Comparison of ENCODE assay signal across 26 mouse cellular contexts in the genomic region with DNA sequence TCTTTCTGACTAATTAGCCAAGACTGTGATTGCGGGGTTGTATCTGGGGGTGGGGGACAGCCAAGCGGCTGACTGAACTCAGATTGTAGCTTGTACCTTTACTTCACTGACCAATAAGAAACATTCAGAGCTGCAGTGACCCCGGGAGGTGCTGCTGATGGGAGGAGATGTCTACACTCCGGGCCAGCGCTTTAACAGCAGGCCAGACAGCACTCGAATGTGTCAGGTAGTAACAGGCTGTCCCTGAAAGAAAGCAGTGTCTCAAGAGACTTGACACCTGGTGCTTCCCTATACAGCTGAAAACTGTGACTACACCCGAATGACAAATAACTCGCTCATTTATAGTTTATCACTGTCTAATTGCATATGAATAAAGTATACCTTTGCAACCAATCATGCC. TPM values are rescaled to one million over a fixed set of nuclear protein-coding genes. Genes with fewer than 3 reads are reported as not detected.
DNase-seq lines count a peak whose midpoint lies in the region; ATAC-seq lines count a peak whose summit lies in the region.
"Had no signal": no experiment of that assay in that cellular context is flagged by ENCODE, and none has a peak within 500 bp of the region (broad histone marks: within the 10 kb centered on the region; RNA-seq: fewer than 3 reads in every experiment).

No protein-coding gene starts in this region.

- no peaks in the 10 kb centered on the region for H3K27me3 ChIP-seq in heart, embryonic 11.5 days (ENCODE audit: control insufficient read depth, insufficient read depth, low read length)
- no peaks in the 10 kb centered on the region for H3K27me3 ChIP-seq in heart, embryonic 13.5 days (replicated peaks)
- H3K27me3 ChIP-seq in heart, embryonic 15.5 days = no peaks in the 10 kb centered on the region
- H3K27me3 ChIP-seq in forebrain, embryonic 13.5 days = no peaks in the 10 kb centered on the region
- H3K27me3 ChIP-seq: embryonic facial prominence, embryonic 12.5 days had no signal

- DNase-seq in heart, postnatal 36 days = no peak
- no peak for DNase-seq in heart, postnatal 14 days
- no peak for DNase-seq in heart, adult 18-20 months
- DNase-seq: adrenal gland, adult 8-10 months; adrenal gland, postnatal 14 days; adrenal gland, postnatal 36 days; cerebellum, adult 11-12 months; cerebellum, adult 2 months; cerebellum, adult 9-10 months; cerebellum, postnatal 25 days had no signal

- ATAC-seq in heart, embryonic 11.5 days (replicated peaks; ENCODE audit: insufficient number of reproducible peaks, low FRiP score, low TSS enrichment) = no peak
- ATAC-seq in heart, embryonic 13.5 days (ENCODE audit: extremely low read depth, insufficient number of reproducible peaks, low FRiP score, low TSS enrichment) = no peak
- ATAC-seq in heart, embryonic 15.5 days (replicated peaks; ENCODE audit: insufficient number of reproducible peaks, insufficient read depth, low FRiP score, low read depth) = 0 out of 2 replicates have a peak, but pooled peaks have one; percentile 50
- ATAC-seq in forebrain, embryonic 13.5 days = no peak
- ATAC-seq: activated CD4-positive, CD25-positive, alpha-beta regulatory T cell, adult 4 months; forebrain, embryonic 14.5 days; forebrain, embryonic 16.5 days had no signal

- 55% methylated on average over 8 of the region's 8 CpGs for whole genome bisulfite sequencing in heart, embryonic 11.5 days (ENCODE audit: insufficient replicate concordance)
- 35% methylated on average over 8 of the region's 8 CpGs for WGBS in heart, embryonic 13.5 days
- 40% methylated on average over 8 of the region's 8 CpGs for WGBS in heart, embryonic 15.5 days
- 70% methylated on average over 8 of the region's 8 CpGs for WGBS in forebrain, embryonic 13.5 days

- no peaks in the 10 kb centered on the region for H3K36me3 ChIP-seq in heart, embryonic 11.5 days (ENCODE audit: control insufficient read depth, insufficient read depth, low read length)
- H3K36me3 ChIP-seq in heart, embryonic 13.5 days = no peaks in the 10 kb centered on the region
- no peaks in the 10 kb centered on the region for H3K36me3 ChIP-seq in heart, embryonic 15.5 days
- no peaks in the 10 kb centered on the region for H3K36me3 ChIP-seq in forebrain, embryonic 13.5 days (ENCODE audit: poor library complexity, severe bottlenecking)
- H3K36me3 ChIP-seq: embryonic facial prominence, embryonic 10.5 days; embryonic facial prominence, embryonic 12.5 days had no signal

- H3K9me3 ChIP-seq in heart, embryonic 11.5 days (replicated peaks; ENCODE audit: control insufficient read depth, low read length) = no peaks in the 10 kb centered on the region
- no peaks in the 10 kb centered on the region for H3K9me3 ChIP-seq in heart, embryonic 13.5 days
- H3K9me3 ChIP-seq in heart, embryonic 15.5 days (replicated peaks) = no peaks in the 10 kb centered on the region
- no peaks in the 10 kb centered on the region for H3K9me3 ChIP-seq in forebrain, embryonic 13.5 days (replicated peaks)
- H3K9me3 ChIP-seq: embryonic facial prominence, embryonic 10.5 days; embryonic facial prominence, embryonic 12.5 days had no signal

- no peak overlapping the region for H3K9ac ChIP-seq in heart, embryonic 11.5 days (ENCODE audit: low read depth, low read length)
- no peak overlapping the region for H3K9ac ChIP-seq in heart, embryonic 13.5 days
- H3K9ac ChIP-seq in heart, embryonic 15.5 days = no peak overlapping the region
- H3K9ac ChIP-seq in forebrain, embryonic 13.5 days = no peak overlapping the region
- H3K9ac ChIP-seq: embryonic facial prominence, embryonic 12.5 days had no signal

- H3K4me1 ChIP-seq in heart, embryonic 11.5 days (ENCODE audit: control insufficient read depth, insufficient read depth, low read length) = no peaks in the 10 kb centered on the region; the same call in 1 of the 2 replicates
- H3K4me1 ChIP-seq in heart, embryonic 13.5 days = 0 out of 2 replicates have a peak, but pooled peaks cover 9% of the 10 kb centered on the region
- H3K4me1 ChIP-seq in heart, embryonic 15.5 days (replicated peaks) = peaks cover 7% of the 10 kb centered on the region; the same call in 1 of the 2 replicates
- 0 out of 2 replicates have a peak, but pooled peaks cover 2% of the 10 kb centered on the region for H3K4me1 ChIP-seq in forebrain, embryonic 13.5 days
- H3K4me1 ChIP-seq: embryonic facial prominence, embryonic 10.5 days; embryonic facial prominence, embryonic 12.5 days had no signal

- no peak overlapping the region for H3K27ac ChIP-seq in heart, embryonic 11.5 days (ENCODE audit: low read depth, low read length)
- peak overlapping the region; percentile 38 for H3K27ac ChIP-seq in heart, embryonic 13.5 days (replicated peaks)
- H3K27ac ChIP-seq in heart, embryonic 15.5 days = no peak overlapping the region
- no peak overlapping the region for H3K27ac ChIP-seq in forebrain, embryonic 13.5 days
- H3K27ac ChIP-seq: embryonic facial prominence, embryonic 10.5 days; embryonic facial prominence, embryonic 12.5 days had no signal

- no peak overlapping the region for H3K4me3 ChIP-seq in heart, embryonic 11.5 days (ENCODE audit: low read depth, low read length)
- no peak overlapping the region for H3K4me3 ChIP-seq in heart, embryonic 13.5 days
- no peak overlapping the region for H3K4me3 ChIP-seq in heart, embryonic 15.5 days
- no peak overlapping the region for H3K4me3 ChIP-seq in forebrain, embryonic 13.5 days
- H3K4me3 ChIP-seq: embryonic facial prominence, embryonic 10.5 days; embryonic facial prominence, embryonic 12.5 days had no signal

- intact Hi-C loops in heart, postnatal 36 days (cut with DNase I) = no loop called here
- intact Hi-C loops in heart, postnatal 14 days (cut with DNase I) = no loop called here

- peak overlapping the region; percentile 12; the same call in 1 of the 2 replicates for H3K4me2 ChIP-seq in heart, embryonic 11.5 days
- peak overlapping the region; percentile 28 for H3K4me2 ChIP-seq in heart, embryonic 13.5 days
- 0 out of 2 replicates have a peak overlapping the region, but pooled peaks have one; percentile 8 for H3K4me2 ChIP-seq in heart, embryonic 15.5 days
- no peak overlapping the region for H3K4me2 ChIP-seq in forebrain, embryonic 13.5 days
- H3K4me2 ChIP-seq: embryonic facial prominence, embryonic 12.5 days had no signal

RNA-seq across cellular contexts. Expression of a gene that starts 4.7 kb away (rescaled TPM):
- polyA plus RNA-seq in heart, embryonic 11.5 days (2014; fragmentation: Nextera tagmentation; extraction: Ambion mirVana) = not detected in 2 replicates
- total RNA-seq in heart, postnatal 36 days (2021) = not detected
- not detected in 2 replicates for polyA plus RNA-seq in heart, embryonic 13.5 days (2015; fragmentation: Nextera tagmentation; extraction: Ambion mirVana)
- not detected for total RNA-seq in heart, postnatal 14 days (2021)
- 0.11 TPM in 1 of 2 replicates, not detected in the other for polyA plus RNA-seq in heart, embryonic 15.5 days (2015; fragmentation: Nextera tagmentation; extraction: Ambion mirVana)
- total RNA-seq in heart, adult 18-20 months (2021) = not detected
- polyA plus RNA-seq in forebrain, embryonic 13.5 days (2015; fragmentation: Nextera tagmentation; extraction: Ambion mirVana) = not detected in 2 replicates
- total RNA-seq: adrenal gland, adult 18-20 months; adrenal gland, postnatal 14 days; adrenal gland, postnatal 36 days; ES-E14; MEL had no signal
- polyA plus RNA-seq: C2C12; cerebellum, adult 2 months; cortical plate, adult 2 months; embryonic facial prominence, embryonic 10.5 days; embryonic facial prominence, embryonic 12.5 days; embryonic facial prominence, embryonic 14.5 days; forebrain, embryonic 11.5 days; forebrain, embryonic 14.5 days; forebrain, embryonic 16.5 days had no signal
